Mouse (Mus musculus) olfactory bulb, adult 2 months (tissue): ENCODE measurements at regions not wholly inside any gene's neighbourhood (a gene's known extent, or its start where the extent isn't known, plus 50 kb on each side); places are given as distances from the start of the nearest gene placed in this dataset.

ENCODE experiments used
- CTCF ChIP-seq: fragments of 200-500 bp; IDR thresholded peaks from 2 replicates; pipeline ENCODE4 v1.5.1; 2012; ENCODE audit warnings: low read depth, mild to moderate bottlenecking, low read length, moderate library complexity; ENCODE audit not compliant: insufficient read depth
- POLR2A ChIP-seq: fragments of 200-500 bp; IDR thresholded peaks from 2 replicates; pipeline ENCODE4 v1.6.1; 2012; ENCODE audit warnings: mild to moderate bottlenecking, low read depth, low read length, moderate library complexity; ENCODE audit not compliant: insufficient read depth

- TF ChIP-seq CTCF = no peak
- no peak for TF ChIP-seq POLR2A
Measured at GRCm38 (mm10) chr7:115217255-115217654, 473.8 kb downstream of the Insc start.
